Mouse (Mus musculus): ENCODE data around the gene Eci2. TPM values are rescaled to one million over a fixed set of nuclear protein-coding genes. Genes with fewer than 3 reads are reported as not detected.

Gene Eci2
- polyA plus RNA-seq (2014; fragmentation: Nextera tagmentation; extraction: Ambion mirVana) = 143 and 147 TPM in 2 replicates

DNA sequence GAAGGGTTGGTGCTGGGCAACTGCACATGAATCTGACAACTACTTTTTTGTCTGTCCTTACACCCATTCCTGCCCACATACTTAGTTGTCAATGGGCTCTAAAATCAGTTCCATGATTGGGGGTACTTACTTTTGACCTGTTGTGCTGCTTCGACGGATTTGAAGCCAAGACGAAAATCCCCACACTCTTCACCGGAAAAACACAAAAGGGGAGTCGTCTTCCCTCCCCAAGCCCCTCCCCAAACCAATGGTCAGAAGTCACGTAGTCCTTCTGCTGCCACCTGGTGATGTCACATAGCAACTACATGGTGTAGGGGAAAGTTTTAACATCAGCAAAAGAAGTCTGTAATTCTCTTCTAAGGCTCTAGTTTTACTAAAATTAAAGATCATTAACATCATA, at the start of gene Eci2:
TSS of gene Eci2 (minus strand) at position 218 of the 400 bp plus-strand sequence.
- no peak for ATAC-seq (replicated peaks; ENCODE audit: insufficient number of reproducible peaks, low FRiP score, low TSS enrichment, low read depth)
- Histone ChIP-seq H3K4me3 (ENCODE audit: low read depth, low read length) (no peak within 1 kb of the TSS), H3K9ac (replicated peaks; ENCODE audit: low read length) (no peak within 1 kb of the TSS), H3K9me3 (replicated peaks; ENCODE audit: control insufficient read depth, low read length) (no peaks in the 10 kb centered on the region), H3K4me1 (ENCODE audit: control insufficient read depth, insufficient read depth, low read length) (no peaks in the 10 kb centered on the region), H3K36me3 (replicated peaks; ENCODE audit: control insufficient read depth, insufficient read depth, low read depth, low read length) (no peaks in the 10 kb centered on the region), H3K27me3 (ENCODE audit: control insufficient read depth, insufficient read depth, low read length) (no peaks in the 10 kb centered on the region), H3K4me2 (ENCODE audit: low read depth, low read length) (peak within 1 kb of the TSS; percentile 32), H3K27ac (replicated peaks; ENCODE audit: low read depth, low read length) (no peak within 1 kb of the TSS)
- peak; percentile 67 for DNase-seq (ENCODE audit: low spot score)
- WGBS = 7% methylated on average over 6 of the region's 6 CpGs

DNA sequence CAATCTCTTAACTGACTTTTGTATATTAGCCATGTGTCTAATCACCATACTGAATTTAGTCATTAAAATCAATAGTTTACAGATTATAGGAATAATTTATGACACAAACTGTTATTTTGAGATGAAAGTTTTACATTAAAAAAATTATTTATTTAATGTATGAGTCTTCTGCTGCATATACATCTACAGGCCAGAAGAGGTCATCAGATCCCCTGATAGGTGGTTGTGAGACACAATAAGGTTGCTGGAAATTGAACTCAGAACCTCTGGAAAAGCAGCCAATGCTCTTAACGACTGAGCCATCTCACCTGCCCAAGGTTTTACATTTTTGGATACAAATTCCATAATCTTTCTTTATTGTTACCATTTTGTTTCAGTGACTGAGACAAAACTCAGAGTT, 48.0 kb upstream of the Eci2 start:
- Histone ChIP-seq H3K9me3 (replicated peaks; ENCODE audit: control insufficient read depth, low read length) (no peaks in the 10 kb centered on the region), H3K4me2 (ENCODE audit: low read depth, low read length) (no peak overlapping the region), H3K9ac (replicated peaks; ENCODE audit: low read length) (no peak overlapping the region), H3K27ac (replicated peaks; ENCODE audit: low read depth, low read length) (no peak overlapping the region), H3K36me3 (replicated peaks; ENCODE audit: control insufficient read depth, insufficient read depth, low read depth, low read length) (no peaks in the 10 kb centered on the region), H3K27me3 (ENCODE audit: control insufficient read depth, insufficient read depth, low read length) (no peaks in the 10 kb centered on the region), H3K4me3 (ENCODE audit: low read depth, low read length) (no peak overlapping the region), H3K4me1 (ENCODE audit: control insufficient read depth, insufficient read depth, low read length) (no peaks in the 10 kb centered on the region)
- 68% methylated on average over 1 of the region's 1 CpGs for WGBS
- ATAC-seq (replicated peaks; ENCODE audit: insufficient number of reproducible peaks, low FRiP score, low TSS enrichment, low read depth) (no peak), DNase-seq (ENCODE audit: low spot score) (no peak)

DNA sequence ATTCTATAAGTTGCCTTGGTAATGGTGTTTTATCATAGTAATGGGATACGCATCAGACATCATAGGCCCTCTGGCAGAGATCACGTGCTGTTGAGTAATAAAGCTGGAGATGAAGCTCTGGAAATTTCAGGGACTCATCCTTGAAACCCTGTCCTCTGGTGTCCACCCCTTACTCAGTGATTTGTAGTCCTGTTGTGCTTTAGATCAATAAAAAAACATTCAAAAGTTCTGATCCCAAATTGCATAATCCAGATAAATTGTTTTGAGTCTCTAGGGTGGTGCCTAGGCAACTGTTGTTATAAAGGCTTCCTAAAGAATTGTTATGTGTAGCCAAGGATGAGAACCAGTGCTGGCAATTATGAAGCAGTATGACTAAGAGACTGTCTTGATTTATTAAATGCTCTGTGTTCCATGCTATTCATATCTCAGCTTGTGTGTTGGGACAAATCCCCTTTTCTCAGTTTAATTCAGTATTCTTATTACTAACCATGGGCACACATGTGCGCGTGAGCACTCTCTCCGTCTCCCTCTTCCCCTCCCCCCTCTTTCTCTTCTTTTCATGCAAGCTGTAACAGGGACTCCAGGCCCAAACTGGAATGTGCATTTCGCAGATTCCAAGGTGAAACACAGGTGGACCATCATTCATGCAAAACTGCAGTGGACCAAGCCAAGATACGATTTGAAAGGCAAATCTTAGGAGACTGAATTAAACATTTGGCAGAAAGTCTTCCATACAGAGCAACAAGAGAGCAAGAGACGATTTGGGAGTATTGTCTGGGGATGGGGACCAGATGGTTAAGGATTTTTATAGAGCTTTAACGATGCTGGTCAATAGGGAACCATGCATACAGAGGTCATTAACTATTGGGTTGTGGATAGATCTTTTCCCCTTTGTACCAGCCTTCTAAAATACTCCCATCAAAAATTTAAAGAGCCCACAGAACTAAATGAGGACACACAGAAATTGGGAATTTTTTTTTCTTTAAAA, 43.9 kb upstream of the Eci2 start:
- Histone ChIP-seq H3K9ac (replicated peaks; ENCODE audit: low read length) (no peak overlapping the region), H3K27ac (replicated peaks; ENCODE audit: low read depth, low read length) (no peak overlapping the region), H3K36me3 (replicated peaks; ENCODE audit: control insufficient read depth, insufficient read depth, low read depth, low read length) (no peaks in the 10 kb centered on the region), H3K4me3 (ENCODE audit: low read depth, low read length) (no peak overlapping the region), H3K4me2 (ENCODE audit: low read depth, low read length) (no peak overlapping the region), H3K27me3 (ENCODE audit: control insufficient read depth, insufficient read depth, low read length) (no peaks in the 10 kb centered on the region), H3K9me3 (replicated peaks; ENCODE audit: control insufficient read depth, low read length) (no peaks in the 10 kb centered on the region), H3K4me1 (ENCODE audit: control insufficient read depth, insufficient read depth, low read length) (no peaks in the 10 kb centered on the region)
- DNase-seq (ENCODE audit: low spot score) (no peak), ATAC-seq (replicated peaks; ENCODE audit: insufficient number of reproducible peaks, low FRiP score, low TSS enrichment, low read depth) (no peak)
- WGBS = 81% methylated on average over 9 of the region's 9 CpGs

DNA sequence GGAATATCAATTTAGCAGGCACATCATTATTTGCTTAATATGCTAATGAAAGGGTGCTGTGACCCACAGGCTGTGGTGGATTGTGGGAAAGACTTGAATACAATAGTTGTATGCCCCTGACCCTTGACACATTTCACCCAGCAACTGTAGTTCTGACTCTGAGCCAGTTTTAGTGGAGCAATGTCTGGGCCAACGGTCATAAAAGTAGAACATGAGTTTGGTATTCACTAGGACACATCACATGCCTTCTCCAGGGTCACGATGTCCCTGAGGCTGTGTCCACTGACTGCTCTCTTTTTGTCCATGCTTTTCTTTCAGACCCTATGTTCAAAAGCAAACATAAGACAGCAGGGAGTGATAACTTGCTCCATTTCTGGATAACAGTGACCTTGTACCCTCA, 40.2 kb upstream of the Eci2 start:
- Histone ChIP-seq H3K27ac (replicated peaks; ENCODE audit: low read depth, low read length) (no peak overlapping the region), H3K4me2 (ENCODE audit: low read depth, low read length) (no peak overlapping the region), H3K4me3 (ENCODE audit: low read depth, low read length) (no peak overlapping the region), H3K27me3 (ENCODE audit: control insufficient read depth, insufficient read depth, low read length) (no peaks in the 10 kb centered on the region), H3K9me3 (replicated peaks; ENCODE audit: control insufficient read depth, low read length) (no peaks in the 10 kb centered on the region), H3K36me3 (replicated peaks; ENCODE audit: control insufficient read depth, insufficient read depth, low read depth, low read length) (no peaks in the 10 kb centered on the region), H3K4me1 (ENCODE audit: control insufficient read depth, insufficient read depth, low read length) (no peaks in the 10 kb centered on the region), H3K9ac (replicated peaks; ENCODE audit: low read length) (no peak overlapping the region)
- DNase-seq (ENCODE audit: low spot score) = no peak
- ATAC-seq (replicated peaks; ENCODE audit: insufficient number of reproducible peaks, low FRiP score, low TSS enrichment, low read depth) = no peak
- 80% methylated on average over 2 of the region's 2 CpGs for WGBS

DNA sequence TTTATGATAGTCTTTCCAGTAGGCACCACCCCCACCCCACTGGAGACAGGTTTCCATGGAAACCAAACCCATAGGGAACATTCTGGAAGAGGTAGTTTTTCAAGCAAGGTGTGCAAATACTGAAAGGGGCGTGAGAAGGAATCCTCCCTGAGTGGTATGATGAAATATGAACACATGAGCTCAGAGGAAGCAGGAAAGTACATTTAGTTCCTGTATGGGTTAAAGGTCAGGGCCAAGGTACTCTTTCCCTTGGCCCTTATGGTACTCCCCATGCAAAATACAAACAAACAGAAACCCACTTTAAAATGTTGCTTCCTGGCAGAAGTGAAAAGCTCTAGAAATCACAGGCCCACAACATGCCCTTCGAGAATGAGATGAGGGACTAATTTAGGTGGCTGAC, 39.1 kb upstream of the Eci2 start:
- H3K36me3 ChIP-seq (replicated peaks; ENCODE audit: control insufficient read depth, insufficient read depth, low read depth, low read length) = no peaks in the 10 kb centered on the region
- H3K4me2 ChIP-seq (ENCODE audit: low read depth, low read length) = no peak overlapping the region
- no peak for ATAC-seq (replicated peaks; ENCODE audit: insufficient number of reproducible peaks, low FRiP score, low TSS enrichment, low read depth)
- no peaks in the 10 kb centered on the region for H3K9me3 ChIP-seq (replicated peaks; ENCODE audit: control insufficient read depth, low read length)
- H3K4me1 ChIP-seq (ENCODE audit: control insufficient read depth, insufficient read depth, low read length) = no peaks in the 10 kb centered on the region
- no peak overlapping the region for H3K4me3 ChIP-seq (ENCODE audit: low read depth, low read length)
- WGBS = 59% methylated on average over 2 of the region's 2 CpGs
- H3K27me3 ChIP-seq (ENCODE audit: control insufficient read depth, insufficient read depth, low read length) = no peaks in the 10 kb centered on the region
- no peak overlapping the region for H3K9ac ChIP-seq (replicated peaks; ENCODE audit: low read length)
- DNase-seq (ENCODE audit: low spot score) = no peak
- no peak overlapping the region for H3K27ac ChIP-seq (replicated peaks; ENCODE audit: low read depth, low read length)

DNA sequence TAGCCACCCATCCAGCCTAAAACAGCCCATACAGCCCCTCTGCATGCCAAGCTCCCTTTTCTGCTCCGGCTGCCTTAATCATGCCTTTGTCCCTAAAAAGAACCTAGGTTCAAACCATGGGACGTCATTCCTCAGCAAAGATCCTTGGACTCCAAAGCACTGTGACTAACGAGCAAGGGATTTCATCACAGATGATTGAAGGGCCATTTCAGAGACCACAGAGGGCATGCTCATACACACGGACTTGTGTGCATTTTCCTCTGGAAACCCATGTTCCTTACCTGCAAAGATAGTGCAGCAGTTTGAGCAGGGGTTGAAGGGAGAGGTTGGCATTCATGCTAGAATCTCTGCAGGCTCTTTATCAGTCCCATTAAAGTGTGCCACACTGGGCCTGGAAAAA, 37.5 kb upstream of the Eci2 start:
- Histone ChIP-seq H3K27ac (replicated peaks; ENCODE audit: low read depth, low read length) (no peak overlapping the region), H3K4me1 (ENCODE audit: control insufficient read depth, insufficient read depth, low read length) (no peaks in the 10 kb centered on the region), H3K4me2 (ENCODE audit: low read depth, low read length) (no peak overlapping the region), H3K4me3 (ENCODE audit: low read depth, low read length) (no peak overlapping the region), H3K9ac (replicated peaks; ENCODE audit: low read length) (no peak overlapping the region), H3K27me3 (ENCODE audit: control insufficient read depth, insufficient read depth, low read length) (no peaks in the 10 kb centered on the region), H3K36me3 (replicated peaks; ENCODE audit: control insufficient read depth, insufficient read depth, low read depth, low read length) (no peaks in the 10 kb centered on the region), H3K9me3 (replicated peaks; ENCODE audit: control insufficient read depth, low read length) (no peaks in the 10 kb centered on the region)
- no peak for ATAC-seq (replicated peaks; ENCODE audit: insufficient number of reproducible peaks, low FRiP score, low TSS enrichment, low read depth)
- WGBS = 71% methylated on average over 4 of the region's 4 CpGs
- no peak for DNase-seq (ENCODE audit: low spot score)

DNA sequence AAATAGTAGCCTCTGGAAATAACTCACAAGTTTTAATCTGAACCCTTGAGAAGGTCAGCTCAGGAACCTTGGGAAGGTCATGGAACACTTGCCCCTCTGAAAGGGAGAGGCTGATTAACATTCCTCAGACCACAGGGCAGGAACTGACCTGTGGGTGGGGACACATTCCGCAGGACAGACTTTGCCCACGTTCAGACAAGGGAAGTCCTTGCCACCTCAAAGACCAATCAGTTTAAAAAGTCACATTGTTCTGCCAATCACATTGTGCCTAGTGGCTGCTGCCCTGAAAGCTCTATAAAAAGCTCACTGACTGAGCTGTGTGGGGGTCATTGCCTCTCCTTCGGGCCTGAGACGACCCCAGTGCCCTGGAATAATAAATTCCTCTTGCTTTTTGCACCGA, 31.2 kb upstream of the Eci2 start:
- no peak overlapping the region for H3K4me2 ChIP-seq (ENCODE audit: low read depth, low read length)
- H3K27ac ChIP-seq (replicated peaks; ENCODE audit: low read depth, low read length) = no peak overlapping the region
- H3K9me3 ChIP-seq (replicated peaks; ENCODE audit: control insufficient read depth, low read length) = no peaks in the 10 kb centered on the region
- H3K4me3 ChIP-seq (ENCODE audit: low read depth, low read length) = no peak overlapping the region
- H3K9ac ChIP-seq (replicated peaks; ENCODE audit: low read length) = no peak overlapping the region
- no peaks in the 10 kb centered on the region for H3K36me3 ChIP-seq (replicated peaks; ENCODE audit: control insufficient read depth, insufficient read depth, low read depth, low read length)
- ATAC-seq (replicated peaks; ENCODE audit: insufficient number of reproducible peaks, low FRiP score, low TSS enrichment, low read depth) = no peak
- 7% methylated on average over 5 of the region's 5 CpGs for WGBS
- no peaks in the 10 kb centered on the region for H3K4me1 ChIP-seq (ENCODE audit: control insufficient read depth, insufficient read depth, low read length)
- no peaks in the 10 kb centered on the region for H3K27me3 ChIP-seq (ENCODE audit: control insufficient read depth, insufficient read depth, low read length)
- DNase-seq (ENCODE audit: low spot score) = no peak

DNA sequence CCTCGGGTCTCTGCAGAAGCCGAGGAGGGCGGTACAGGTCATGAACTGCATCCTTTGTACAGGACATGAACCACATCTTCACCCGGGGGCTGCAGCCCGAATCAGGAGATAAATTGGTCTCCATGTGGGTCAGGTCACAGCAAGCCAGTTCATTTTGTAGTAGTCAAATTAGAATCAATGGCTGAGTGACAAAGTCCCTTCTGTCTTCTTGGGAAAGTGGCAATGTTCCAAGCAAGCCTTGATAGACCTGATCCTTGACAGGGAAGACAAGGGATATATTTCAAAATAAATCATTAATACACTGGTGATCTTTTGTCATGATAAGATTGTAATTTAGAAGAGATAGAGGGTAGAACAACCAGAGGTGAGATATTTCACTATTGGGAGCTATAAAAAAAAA, 9.6 kb upstream of the Eci2 start:
- no peak overlapping the region for H3K4me3 ChIP-seq (ENCODE audit: low read depth, low read length)
- DNase-seq (ENCODE audit: low spot score) = no peak
- H3K4me2 ChIP-seq (ENCODE audit: low read depth, low read length) = no peak overlapping the region
- H3K27ac ChIP-seq (replicated peaks; ENCODE audit: low read depth, low read length) = no peak overlapping the region
- 59% methylated on average over 5 of the region's 5 CpGs for WGBS
- no peaks in the 10 kb centered on the region for H3K36me3 ChIP-seq (replicated peaks; ENCODE audit: control insufficient read depth, insufficient read depth, low read depth, low read length)
- no peaks in the 10 kb centered on the region for H3K9me3 ChIP-seq (replicated peaks; ENCODE audit: control insufficient read depth, low read length)
- no peak overlapping the region for H3K9ac ChIP-seq (replicated peaks; ENCODE audit: low read length)
- no peaks in the 10 kb centered on the region for H3K4me1 ChIP-seq (ENCODE audit: control insufficient read depth, insufficient read depth, low read length)
- ATAC-seq (replicated peaks; ENCODE audit: insufficient number of reproducible peaks, low FRiP score, low TSS enrichment, low read depth) = no peak
- no peaks in the 10 kb centered on the region for H3K27me3 ChIP-seq (ENCODE audit: control insufficient read depth, insufficient read depth, low read length)
